Comparison of ENCODE assay signal across 8 mouse cellular contexts in the genomic region with DNA sequence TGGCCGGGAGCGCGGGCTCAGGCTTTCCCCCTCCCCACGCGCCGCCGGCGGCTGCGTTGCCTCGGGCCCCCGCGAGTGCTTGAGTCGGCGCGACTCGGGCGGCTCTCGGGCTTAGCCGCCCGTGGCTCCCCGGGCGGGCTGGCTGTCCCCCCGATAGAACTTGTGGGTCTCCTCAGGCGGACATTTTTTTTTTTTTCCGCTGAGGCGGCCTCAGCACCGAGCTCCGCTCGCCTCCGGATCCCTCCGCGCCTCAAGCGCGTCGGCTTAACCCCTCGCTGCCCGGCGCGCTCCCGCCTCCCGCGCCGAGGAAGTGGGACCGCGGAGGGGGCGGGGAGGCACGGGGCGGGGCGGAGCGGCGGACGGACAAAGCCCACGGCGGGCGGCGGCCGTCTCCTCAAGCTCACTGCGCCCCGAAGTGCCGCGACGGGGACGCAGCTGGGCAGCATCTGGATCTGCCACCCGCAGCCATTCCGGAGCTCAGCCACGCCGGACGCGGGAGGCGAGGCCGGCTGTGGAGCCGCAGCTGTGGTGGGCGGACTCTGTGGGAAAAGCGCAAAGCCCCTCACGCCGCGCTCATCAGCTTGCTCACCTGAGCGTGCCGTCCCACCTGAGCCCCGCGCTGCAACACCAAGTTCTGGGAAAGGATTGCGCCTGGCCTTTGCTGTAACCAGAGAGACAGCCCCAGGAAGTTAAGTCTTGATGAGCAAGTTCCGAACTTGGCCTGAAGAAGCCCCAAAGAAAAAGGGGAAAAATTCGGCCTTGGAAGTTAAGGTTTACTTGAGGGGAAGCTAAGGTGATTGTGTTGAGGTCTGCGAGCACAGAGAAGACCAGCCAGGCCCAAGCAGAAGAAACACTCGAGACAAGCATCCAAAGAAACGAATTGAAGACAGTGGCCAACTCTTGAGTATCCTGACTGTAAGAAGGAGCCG. TPM values are rescaled to one million over a fixed set of nuclear protein-coding genes. Genes with fewer than 3 reads are reported as not detected.
DNase-seq lines count a peak whose midpoint lies in the region; ATAC-seq lines count a peak whose summit lies in the region.

Gene Tcf12 (minus strand): TSS at position 250 of the 929 bp plus-strand sequence.

- H3K9ac ChIP-seq in intestine, embryonic 14.5 days (ENCODE audit: low read length) = peak within 1 kb of the TSS; percentile 100

- H3K9me3 ChIP-seq in intestine, embryonic 14.5 days (ENCODE audit: control insufficient read depth, low read length) = no peaks in the 10 kb centered on the region

- no peaks in the 10 kb centered on the region for H3K27me3 ChIP-seq in intestine, embryonic 14.5 days (replicated peaks; ENCODE audit: control insufficient read depth, insufficient read depth, low read length)

- H3K4me1 ChIP-seq in intestine, embryonic 14.5 days (replicated peaks; ENCODE audit: control insufficient read depth, insufficient read depth, low read length) = peaks cover 6% of the 10 kb centered on the region; the same call in 1 of the 2 replicates

- peak; percentile 71 for DNase-seq in adrenal gland, adult 8-10 months
- DNase-seq in embryo, embryonic 11.5 days (ENCODE audit: low read depth, low spot score) = peak; percentile 88
- peak; percentile 77 to 80 for DNase-seq in gastrocnemius, postnatal 36 days
- peak; percentile 93 for DNase-seq in intestine, embryonic 14.5 days (ENCODE audit: low spot score)
- peak; percentile 86 to 89 for DNase-seq in left cerebral cortex, postnatal 25 days (ENCODE audit: low spot score in 2 of 2)
- DNase-seq in mesoderm, embryonic 11.5 days (ENCODE audit: low read depth, low spot score) = peak; percentile 97
- DNase-seq in right cerebral cortex, postnatal 25 days = peak; percentile 88
- peak; percentile 88 to 89 for DNase-seq in urinary bladder, postnatal 4 days (ENCODE audit: low spot score in 2 of 2)

- peak within 1 kb of the TSS; percentile 75 for H3K4me2 ChIP-seq in intestine, embryonic 14.5 days (ENCODE audit: low read length)

- 2% methylated on average over 75 of the region's 88 CpGs for WGBS in intestine, embryonic 14.5 days

- H3K36me3 ChIP-seq in intestine, embryonic 14.5 days (ENCODE audit: control insufficient read depth, insufficient read depth, low read length) = peaks cover 20% of the 10 kb centered on the region

- intact Hi-C loops in gastrocnemius, postnatal 36 days (cut with DNase I) = loop anchor here (1.0 to 10.0 kb wide), 2 partner anchors 21 to 277 kb away; no protein-coding TSS in a partner anchor
- intact Hi-C loops in left cerebral cortex, postnatal 25 days (cut with DNase I) = loop anchor here (1.0 to 5.0 kb wide), 3 partner anchors 21 to 163 kb away; partner anchors contain the start of gene Zfp280d

- peak within 1 kb of the TSS; percentile 99 for H3K27ac ChIP-seq in intestine, embryonic 14.5 days (ENCODE audit: low read depth)

- peak within 1 kb of the TSS; percentile 94 for H3K4me3 ChIP-seq in intestine, embryonic 14.5 days (ENCODE audit: low read depth, low read length)

- ATAC-seq in intestine, embryonic 14.5 days (replicated peaks; ENCODE audit: low FRiP score, low TSS enrichment, low read depth) = peak; percentile 88

RNA-seq across cellular contexts. Expression of gene Tcf12, which starts in this region (rescaled TPM):
- total RNA-seq in adrenal gland, adult 8-10 months (2022) = 100 to 1,000 TPM in 1 of 4 experiments, 10 to 100 TPM in 3; 75.8 to 118 (median 89.1) TPM
- 10 to 100 TPM; 25.8 to 27.6 TPM for total RNA-seq in gastrocnemius, postnatal 36 days (2021)
- polyA plus RNA-seq in intestine, embryonic 14.5 days (2014; fragmentation: Nextera tagmentation; extraction: Ambion mirVana) = 57.5 and 59.8 TPM in 2 replicates
- total RNA-seq in left cerebral cortex, postnatal 25 days (2021) = 10 to 100 TPM; 43.9 to 50.3 TPM

Comparison
In these comparisons a context has a peak if more than half of its experiments do, and no peak if none do; other contexts are left out.
1. Peak in every context shown above with its lines: DNase-seq, ATAC-seq, H3K4me3 ChIP-seq and H3K27ac ChIP-seq.